Comparison of ENCODE assay signal across 7 mouse cellular contexts in genomic region chr13:104110526-104110925, GRCm38 (mm10). TPM values are rescaled to one million over a fixed set of nuclear protein-coding genes. Genes with fewer than 3 reads are reported as not detected.
DNase-seq lines count a peak whose midpoint lies in the region; ATAC-seq lines count a peak whose summit lies in the region.

No protein-coding gene starts in this region.

- peaks cover 20% of the 10 kb centered on the region for H3K4me1 ChIP-seq in lung, embryonic 15.5 days
- H3K4me1 ChIP-seq in forebrain, embryonic 12.5 days = peaks cover 20% of the 10 kb centered on the region
- H3K4me1 ChIP-seq in limb, embryonic 15.5 days = peaks cover 15% of the 10 kb centered on the region
- H3K4me1 ChIP-seq in stomach, embryonic 16.5 days (ENCODE audit: control insufficient read depth, insufficient read depth, low read length) = peaks cover 3% of the 10 kb centered on the region; the same call in 1 of the 2 replicates

- 39% methylated on average over 7 of the region's 7 CpGs for WGBS in lung, embryonic 15.5 days
- 41% methylated on average over 7 of the region's 7 CpGs for WGBS in forebrain, embryonic 12.5 days
- WGBS in limb, embryonic 15.5 days = 50% methylated on average over 7 of the region's 7 CpGs
- WGBS in stomach, embryonic 16.5 days = 42% methylated on average over 7 of the region's 7 CpGs

- DNase-seq in lung, postnatal 25 days (ENCODE audit: low spot score) = no peak
- no peak for DNase-seq in embryo, embryonic 10 days (ENCODE audit: low spot score)
- no peak for DNase-seq in ovary, adult 18-20 months (ENCODE audit: low spot score)

- peak overlapping the region; percentile 92 for H3K4me2 ChIP-seq in lung, embryonic 15.5 days
- H3K4me2 ChIP-seq in forebrain, embryonic 12.5 days = peak overlapping the region; percentile 98
- H3K4me2 ChIP-seq in limb, embryonic 15.5 days = peak overlapping the region; percentile 98
- H3K4me2 ChIP-seq in stomach, embryonic 16.5 days (ENCODE audit: low read depth, low read length) = peak overlapping the region; percentile 70

- no peaks in the 10 kb centered on the region for H3K9me3 ChIP-seq in lung, embryonic 15.5 days
- no peaks in the 10 kb centered on the region for H3K9me3 ChIP-seq in forebrain, embryonic 12.5 days
- no peaks in the 10 kb centered on the region for H3K9me3 ChIP-seq in limb, embryonic 15.5 days
- H3K9me3 ChIP-seq in stomach, embryonic 16.5 days (replicated peaks; ENCODE audit: control insufficient read depth, low read length) = no peaks in the 10 kb centered on the region

- H3K36me3 ChIP-seq in lung, embryonic 15.5 days = no peaks in the 10 kb centered on the region
- H3K36me3 ChIP-seq in forebrain, embryonic 12.5 days (replicated peaks) = peaks cover 6% of the 10 kb centered on the region; the same call in 1 of the 2 replicates
- H3K36me3 ChIP-seq in limb, embryonic 15.5 days = no peaks in the 10 kb centered on the region
- H3K36me3 ChIP-seq in stomach, embryonic 16.5 days (ENCODE audit: control insufficient read depth, insufficient read depth, low read length) = no peaks in the 10 kb centered on the region

- H3K27ac ChIP-seq in lung, embryonic 15.5 days = no peak overlapping the region
- H3K27ac ChIP-seq in forebrain, embryonic 12.5 days = no peak overlapping the region
- H3K27ac ChIP-seq in limb, embryonic 15.5 days = no peak overlapping the region
- H3K27ac ChIP-seq in stomach, embryonic 16.5 days (ENCODE audit: low read length) = no peak overlapping the region

- peak overlapping the region; percentile 60; the same call in 1 of the 2 replicates for H3K9ac ChIP-seq in lung, embryonic 15.5 days
- peak overlapping the region; percentile 76 for H3K9ac ChIP-seq in forebrain, embryonic 12.5 days
- no peak overlapping the region for H3K9ac ChIP-seq in limb, embryonic 15.5 days
- H3K9ac ChIP-seq in stomach, embryonic 16.5 days (ENCODE audit: low read length) = peak overlapping the region; percentile 75; the same call in 1 of the 2 replicates

- no peak for ATAC-seq in lung, embryonic 15.5 days (ENCODE audit: borderline replicate concordance, extremely low read depth, low FRiP score, low TSS enrichment)
- no peak for ATAC-seq in forebrain, embryonic 12.5 days (ENCODE audit: low FRiP score)
- ATAC-seq in limb, embryonic 15.5 days (ENCODE audit: insufficient number of reproducible peaks, low FRiP score, low TSS enrichment, low read depth) = no peak
- no peak for ATAC-seq in stomach, embryonic 16.5 days (ENCODE audit: insufficient read depth, low FRiP score)

- H3K27me3 ChIP-seq in lung, embryonic 15.5 days = no peaks in the 10 kb centered on the region
- H3K27me3 ChIP-seq in forebrain, embryonic 12.5 days = no peaks in the 10 kb centered on the region
- no peaks in the 10 kb centered on the region for H3K27me3 ChIP-seq in limb, embryonic 15.5 days
- no peaks in the 10 kb centered on the region for H3K27me3 ChIP-seq in stomach, embryonic 16.5 days (ENCODE audit: control insufficient read depth, insufficient read depth, low read length)

- H3K4me3 ChIP-seq in lung, embryonic 15.5 days = peak overlapping the region; percentile 79
- H3K4me3 ChIP-seq in forebrain, embryonic 12.5 days (replicated peaks) = peak overlapping the region; percentile 76
- H3K4me3 ChIP-seq in limb, embryonic 15.5 days = peak overlapping the region; percentile 68
- peak overlapping the region; percentile 77 for H3K4me3 ChIP-seq in stomach, embryonic 16.5 days (replicated peaks; ENCODE audit: low read length)

RNA-seq across cellular contexts. Expression of gene Sgtb, which starts 1.0 kb away (rescaled TPM):
- 5.5 TPM in 2 replicates for polyA plus RNA-seq in lung, embryonic 15.5 days (2015; fragmentation: Nextera tagmentation; extraction: Ambion mirVana)
- polyA plus RNA-seq in forebrain, embryonic 12.5 days (2016; fragmentation: Nextera tagmentation; extraction: Ambion mirVana) = 21.8 and 22.1 TPM in 2 replicates
- 4.9 and 5.6 TPM in 2 replicates for polyA plus RNA-seq in limb, embryonic 15.5 days (2015; fragmentation: Nextera tagmentation; extraction: Ambion mirVana)
- 4.9 and 5.3 TPM in 2 replicates for polyA plus RNA-seq in stomach, embryonic 16.5 days (2015; fragmentation: Nextera tagmentation; extraction: Ambion mirVana)

RNA-seq across cellular contexts. Expression of gene Nln, which starts 1.1 kb away (rescaled TPM):
- polyA plus RNA-seq in lung, embryonic 15.5 days (2015; fragmentation: Nextera tagmentation; extraction: Ambion mirVana) = 18.6 and 18.7 TPM in 2 replicates
- polyA plus RNA-seq in forebrain, embryonic 12.5 days (2016; fragmentation: Nextera tagmentation; extraction: Ambion mirVana) = 22.7 and 25.0 TPM in 2 replicates
- polyA plus RNA-seq in limb, embryonic 15.5 days (2015; fragmentation: Nextera tagmentation; extraction: Ambion mirVana) = 13.8 and 14.3 TPM in 2 replicates
- polyA plus RNA-seq in stomach, embryonic 16.5 days (2015; fragmentation: Nextera tagmentation; extraction: Ambion mirVana) = 22.7 and 23.6 TPM in 2 replicates
